Mouse (Mus musculus) frontal cortex, postnatal 36 days (tissue): Measurements from ENCODE around the gene Eml1.

Experiments used
- DNase-seq, 2 experiments: peaks; one replicate each; pipeline ENCODE4 v3.0.0; 2022; ENCODE audit warnings: low spot score in 2 of 2

The Eml1 gene

DNA sequence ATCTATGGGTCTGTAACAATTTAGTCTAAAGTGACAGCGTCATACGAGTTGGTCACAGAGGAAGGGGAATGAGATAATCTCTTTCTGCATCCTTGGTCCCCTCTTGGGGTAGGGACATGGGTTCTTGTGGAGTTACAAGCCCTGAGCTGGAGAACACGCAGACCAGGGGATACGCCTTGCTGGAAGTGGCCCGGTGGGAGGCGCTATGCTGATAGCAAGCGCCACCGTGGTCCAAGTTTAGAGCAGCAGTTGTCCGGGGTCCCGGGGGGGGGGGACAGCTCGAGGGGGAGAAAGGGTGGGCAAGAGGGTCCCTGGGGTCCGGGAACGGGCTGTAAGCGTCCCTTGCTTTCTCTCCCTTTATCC, 51.7 kb downstream of the Eml1 start:
- peak in 1 of 2 experiments; percentile 54 for DNase-seq

- peak; percentile 81 to 91 for DNase-seq
Observed at GRCm38 (mm10) chr12:108422858-108423631, 52.3 kb downstream of the Eml1 start.

- DNase-seq, result no peak
Observed at GRCm38 (mm10) chr12:108430964-108431363, 60.2 kb downstream of the Eml1 start.

- no peak for DNase-seq
Observed at GRCm38 (mm10) chr12:108431714-108432113, 61.0 kb downstream of the Eml1 start.

- no peak for DNase-seq
Observed at GRCm38 (mm10) chr12:108432578-108432977, 61.8 kb downstream of the Eml1 start.

GRCm38 (mm10) chr12:108433030-108433429, 62.3 kb downstream of the Eml1 start:
- DNase-seq, result peak; percentile 55 to 69

GRCm38 (mm10) chr12:108433498-108433897, 62.7 kb downstream of the Eml1 start:
- no peak for DNase-seq

- no peak for DNase-seq
Observed at GRCm38 (mm10) chr12:108435444-108436015, 64.8 kb downstream of the Eml1 start.

DNA sequence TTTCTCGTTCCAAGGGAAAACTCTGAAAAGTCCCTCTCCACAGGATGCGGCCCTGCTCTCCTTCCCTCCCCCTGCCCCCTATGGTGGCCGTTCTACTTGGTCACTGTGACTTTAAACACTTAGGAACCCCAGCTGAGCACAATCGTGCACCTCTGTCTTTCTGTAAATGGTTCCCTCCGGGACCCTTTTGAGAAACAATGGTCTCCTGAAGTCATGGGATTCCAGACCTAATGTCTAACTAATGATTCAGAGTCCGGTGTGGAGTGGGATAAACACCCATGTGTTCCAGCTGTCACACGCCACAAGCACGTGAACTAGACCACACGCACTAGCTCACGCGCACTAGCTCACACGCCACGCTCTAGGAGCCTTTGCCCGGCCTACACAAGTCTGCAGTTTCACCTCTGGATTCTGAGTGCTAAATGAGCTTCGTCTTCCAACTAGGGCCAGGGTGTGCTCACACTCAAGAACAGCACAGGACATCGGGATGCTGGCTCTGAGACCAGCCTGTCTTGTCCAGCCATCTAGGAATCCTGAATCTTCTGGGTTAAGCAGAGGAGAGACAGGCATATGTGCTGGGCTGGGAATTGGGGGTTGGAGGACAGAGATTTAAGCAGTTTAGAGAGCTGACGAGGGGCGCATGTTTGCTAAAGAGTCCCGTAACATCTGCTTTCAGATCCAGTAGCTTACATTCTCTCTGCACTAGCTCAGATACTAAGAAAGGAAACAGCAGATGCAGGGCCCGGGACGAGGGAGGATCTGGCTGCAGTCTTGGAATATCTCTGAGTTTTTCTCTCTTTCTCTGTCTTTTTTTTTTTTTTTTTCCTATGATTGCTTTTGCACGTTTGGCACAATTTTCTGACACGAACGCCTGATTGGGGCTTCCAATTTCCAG, 65.5 kb downstream of the Eml1 start:
- peak in 1 of 2 experiments; percentile 75 for DNase-seq

DNA sequence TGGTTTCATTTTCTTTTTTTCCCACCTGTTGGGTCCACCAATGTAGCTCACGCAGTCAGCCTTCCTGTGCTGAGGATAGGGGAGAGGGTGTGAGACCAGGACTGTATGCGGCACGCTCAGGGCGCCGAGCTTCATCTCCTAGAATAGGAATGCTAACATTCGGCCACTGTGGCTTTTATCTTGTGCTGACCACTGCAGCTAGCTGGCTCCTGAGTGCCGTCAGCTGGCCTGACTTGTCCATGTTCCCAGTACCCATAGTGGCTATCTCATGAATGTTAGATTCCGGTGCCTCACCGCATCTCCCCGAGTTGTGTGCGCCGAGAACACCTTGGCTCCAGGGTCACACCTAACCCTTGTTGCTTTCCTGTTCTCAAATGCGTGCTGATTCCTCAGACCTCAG, 66.7 kb downstream of the Eml1 start:
- no peak for DNase-seq

- DNase-seq, result no peak
Observed at GRCm38 (mm10) chr12:108443271-108443670, 72.5 kb downstream of the Eml1 start.

DNA sequence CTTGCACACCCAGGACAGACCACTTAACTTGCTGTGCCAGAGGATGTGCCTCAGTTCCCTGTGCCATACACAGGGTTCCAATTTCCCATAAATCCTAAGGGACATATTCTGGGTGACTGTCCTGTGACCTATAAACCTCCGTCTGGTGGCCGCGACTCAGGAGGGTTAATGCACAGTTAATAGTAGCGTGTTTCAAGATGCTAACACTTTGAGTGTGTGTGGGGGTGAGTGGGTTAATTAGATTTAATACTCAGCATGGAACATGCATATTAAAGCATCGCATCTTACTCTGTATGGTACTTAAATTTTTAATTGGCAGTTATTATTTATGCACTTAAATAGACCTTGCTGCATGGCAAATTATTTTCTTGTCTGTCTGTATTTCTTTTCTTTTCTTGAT, 73.0 kb downstream of the Eml1 start:
- no peak for DNase-seq

GRCm38 (mm10) chr12:108444166-108445115, 73.7 kb downstream of the Eml1 start:
- no peak for DNase-seq

- no peak for DNase-seq
Observed at GRCm38 (mm10) chr12:108446721-108447120, 76.0 kb downstream of the Eml1 start.

- DNase-seq, result no peak
Observed at GRCm38 (mm10) chr12:108448396-108448795, 77.6 kb downstream of the Eml1 start.

GRCm38 (mm10) chr12:108449935-108450334, 79.2 kb downstream of the Eml1 start:
- no peak for DNase-seq

GRCm38 (mm10) chr12:108450546-108450945, 79.8 kb downstream of the Eml1 start:
- DNase-seq, result no peak

DNA sequence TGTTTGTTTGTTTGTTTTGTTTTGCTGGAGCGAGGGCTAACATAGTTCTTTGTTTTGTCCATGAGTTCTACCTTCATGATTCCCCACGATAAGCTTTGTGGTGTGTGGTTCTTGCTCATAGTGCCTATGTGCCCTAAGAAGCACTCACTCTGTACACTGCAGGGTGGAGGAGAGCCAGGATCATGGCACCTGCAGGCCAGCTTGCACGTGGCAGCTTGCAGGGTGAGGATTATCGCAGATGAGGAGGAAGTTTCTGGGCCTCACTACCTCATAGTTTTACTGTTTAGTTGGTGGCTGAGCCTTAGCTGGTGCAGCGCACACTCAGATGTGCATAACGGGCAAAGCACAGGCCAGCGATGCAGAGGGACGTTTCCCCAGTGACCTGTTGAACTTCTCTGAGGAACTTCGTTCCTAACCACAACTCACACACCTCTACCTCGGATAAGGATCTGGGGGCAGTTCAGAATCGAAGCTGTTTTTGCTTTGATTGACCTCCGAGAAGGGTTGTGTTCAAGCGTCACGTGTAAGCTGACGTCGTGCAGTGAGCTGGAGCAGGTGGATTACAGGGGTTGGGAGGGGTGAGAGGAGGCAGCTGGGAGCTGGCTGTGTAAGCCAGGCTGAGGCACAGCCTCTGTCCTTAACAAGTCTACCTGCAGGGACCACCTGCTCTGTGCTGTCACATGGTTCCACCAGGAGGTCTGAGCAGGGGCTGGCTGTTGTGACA, 81.6 kb downstream of the Eml1 start:
- no peak for DNase-seq

DNA sequence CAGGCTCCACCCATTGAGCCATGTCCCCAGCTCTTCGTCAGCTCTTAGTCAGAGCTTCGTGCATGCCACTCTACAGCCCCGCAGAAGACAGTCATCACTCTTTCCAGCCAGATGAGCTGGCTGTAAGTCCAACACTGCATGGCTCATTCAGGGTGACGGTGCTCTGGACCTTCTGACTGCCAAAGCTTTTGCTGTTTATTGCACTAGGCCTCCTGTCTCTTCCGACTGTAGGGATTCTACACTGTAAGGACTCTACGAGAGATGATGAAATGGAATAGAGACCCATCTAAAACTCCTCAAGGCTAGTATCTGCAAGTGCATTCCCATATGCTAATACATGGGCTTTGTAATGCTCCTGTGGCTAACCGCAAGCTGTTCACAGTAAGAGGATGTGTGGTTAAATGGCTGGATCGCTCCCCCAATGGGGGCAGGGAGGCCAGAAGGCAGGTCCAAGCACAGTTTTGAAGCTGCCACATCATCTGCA, 82.8 kb downstream of the Eml1 start:
- no peak for DNase-seq

GRCm38 (mm10) chr12:108455004-108455403, 84.2 kb downstream of the Eml1 start:
- peak in 1 of 2 experiments; percentile 43 for DNase-seq

GRCm38 (mm10) chr12:108472898-108473297, 102.1 kb downstream of the Eml1 start:
- DNase-seq, result no peak
